18 mouse cellular contexts compared by ENCODE assay signal in genomic region chr10:99511514-99512237, GRCm38 (mm10).
A peak's percentile ranks its signal among the peaks of the same experiment; 100 is the strongest.
DNase-seq lines count a peak whose midpoint lies in the region; ATAC-seq and TF ChIP-seq lines count a peak whose summit lies in the region.
"Had no signal": no experiment of that assay in that cellular context is flagged by ENCODE, and none has a peak within 500 bp of the region (broad histone marks: within the 10 kb centered on the region; RNA-seq: fewer than 3 reads in every experiment).

No protein-coding gene starts in this region.

- 64% methylated on average over 17 of the region's 17 CpGs for WGBS in liver, adult 2 months
- WGBS in liver, postnatal 0 days (ENCODE audit: insufficient replicate concordance): 72% methylated on average over 17 of the region's 17 CpGs
- WGBS in kidney, adult 2 months: 45% methylated on average over 17 of the region's 17 CpGs
- 54% methylated on average over 17 of the region's 17 CpGs for WGBS in stomach, embryonic 16.5 days

- H3K9ac ChIP-seq in liver, adult 2 months (ENCODE audit: low read depth, low read length): no peak overlapping the region
- no peak overlapping the region for H3K9ac ChIP-seq in liver, postnatal 0 days (replicated peaks)
- peak overlapping the region; percentile 23; the same call in 1 of the 2 replicates for H3K9ac ChIP-seq in stomach, embryonic 16.5 days (ENCODE audit: low read length)
- H3K9ac ChIP-seq: heart, embryonic 12.5 days; neural tube, embryonic 12.5 days had no signal

- no peak for ATAC-seq in liver, postnatal 0 days
- ATAC-seq in stomach, embryonic 16.5 days (ENCODE audit: insufficient read depth, low FRiP score): peak; percentile 74; the same call in 1 of the 2 replicates
- ATAC-seq: forebrain, embryonic 14.5 days; midbrain, embryonic 16.5 days had no signal

- H3K4me3 ChIP-seq in liver, adult 2 months (ENCODE audit: insufficient read depth, low read depth, low read length): no peak overlapping the region
- no peak overlapping the region for H3K4me3 ChIP-seq in liver, postnatal 0 days (ENCODE audit: low read depth, low read length)
- H3K4me3 ChIP-seq in kidney, adult 2 months (ENCODE audit: insufficient read depth, low read depth, low read length): no peak overlapping the region
- H3K4me3 ChIP-seq in stomach, embryonic 16.5 days (replicated peaks; ENCODE audit: low read length): peak overlapping the region; percentile 19; the same call in 1 of the 2 replicates
- H3K4me3 ChIP-seq: gastrocnemius, adult 2 months; heart, embryonic 12.5 days; hindbrain, embryonic 10.5 days; neural tube, embryonic 12.5 days had no signal

- no peaks in the 10 kb centered on the region for H3K36me3 ChIP-seq in liver, adult 2 months (ENCODE audit: control insufficient read depth, insufficient read depth, low read length)
- H3K36me3 ChIP-seq in liver, postnatal 0 days (replicated peaks; ENCODE audit: insufficient read depth, low read length): no peaks in the 10 kb centered on the region
- H3K36me3 ChIP-seq in kidney, adult 2 months (ENCODE audit: control insufficient read depth, insufficient read depth, low read length): no peaks in the 10 kb centered on the region
- no peaks in the 10 kb centered on the region for H3K36me3 ChIP-seq in stomach, embryonic 16.5 days (ENCODE audit: control insufficient read depth, insufficient read depth, low read length)
- H3K36me3 ChIP-seq: heart, embryonic 12.5 days; hindbrain, embryonic 10.5 days; neural tube, embryonic 12.5 days had no signal

- H3K79me2 ChIP-seq in liver, adult 2 months (ENCODE audit: control insufficient read depth, insufficient read depth, low read length): no peaks in the 10 kb centered on the region

- peak; percentile 11 for DNase-seq in liver, adult 2 months (ENCODE audit: extremely low read depth, low read depth, low spot score)
- no peak for DNase-seq in liver, postnatal 0 days
- DNase-seq in kidney, adult 2 months: peak; percentile 40
- DNase-seq in kidney, postnatal 4 days: peak; percentile 28 to 47
- DNase-seq in heart, postnatal 10 days: no peak
- no peak for DNase-seq in ovary, postnatal 14 days (ENCODE audit: low spot score)
- no peak for DNase-seq in thymus, postnatal 36 days
- DNase-seq: adrenal gland, postnatal 14 days; cerebellum, postnatal 10 days; gastrocnemius, adult 2 months; thymus, postnatal 25 days had no signal

- H3K27ac ChIP-seq in liver, adult 2 months (replicated peaks; ENCODE audit: insufficient read depth, low read depth, low read length): no peak overlapping the region
- H3K27ac ChIP-seq in liver, postnatal 0 days (ENCODE audit: low read depth): no peak overlapping the region
- no peak overlapping the region for H3K27ac ChIP-seq in kidney, adult 2 months (ENCODE audit: insufficient read depth, low read depth, low read length)
- H3K27ac ChIP-seq in stomach, embryonic 16.5 days (ENCODE audit: low read length): no peak overlapping the region
- H3K27ac ChIP-seq: gastrocnemius, adult 2 months; hindbrain, embryonic 10.5 days; macrophage; neural tube, embryonic 12.5 days had no signal

- TF ChIP-seq CTCF in liver, adult 2 months (IDR thresholded peaks at IDR 0.05; ENCODE audit: low read depth, low read length): no peak
- no peak for TF ChIP-seq CTCF in liver, postnatal 0 days (IDR thresholded peaks at IDR 0.05; ENCODE audit: low read depth)
- no peak for TF ChIP-seq CTCF in kidney, adult 2 months (conservative IDR thresholded peaks at IDR 0.05; ENCODE audit: insufficient read depth, insufficient read length, low read depth, low read length)

- TF ChIP-seq POLR2A in liver, adult 2 months (IDR thresholded peaks at IDR 0.05; ENCODE audit: extremely low read depth, insufficient read depth, low read length): no peak
- TF ChIP-seq POLR2A in kidney, adult 2 months (IDR thresholded peaks at IDR 0.05; ENCODE audit: low read depth, low read length): no peak

- no peak overlapping the region for H3K4me2 ChIP-seq in liver, postnatal 0 days (ENCODE audit: low read depth, low read length)
- H3K4me2 ChIP-seq in stomach, embryonic 16.5 days (ENCODE audit: low read depth, low read length): peak overlapping the region; percentile 44
- H3K4me2 ChIP-seq: heart, embryonic 12.5 days; neural tube, embryonic 12.5 days had no signal

- intact Hi-C loops in heart, postnatal 10 days (cut with DNase I): no loop called here

- H3K27me3 ChIP-seq in liver, adult 2 months (ENCODE audit: control insufficient read depth, insufficient read depth, low read length): no peaks in the 10 kb centered on the region
- H3K27me3 ChIP-seq in liver, postnatal 0 days (ENCODE audit: insufficient read depth, low read length): no peaks in the 10 kb centered on the region
- no peaks in the 10 kb centered on the region for H3K27me3 ChIP-seq in kidney, adult 2 months (replicated peaks; ENCODE audit: control insufficient read depth, insufficient read depth, low read length)
- H3K27me3 ChIP-seq in stomach, embryonic 16.5 days (ENCODE audit: control insufficient read depth, insufficient read depth, low read length): no peaks in the 10 kb centered on the region
- H3K27me3 ChIP-seq: heart, embryonic 12.5 days; neural tube, embryonic 12.5 days had no signal

- no peaks in the 10 kb centered on the region for H3K9me3 ChIP-seq in liver, postnatal 0 days (ENCODE audit: low read length)
- H3K9me3 ChIP-seq in stomach, embryonic 16.5 days (replicated peaks; ENCODE audit: control insufficient read depth, low read length): no peaks in the 10 kb centered on the region
- H3K9me3 ChIP-seq: heart, embryonic 12.5 days; hindbrain, embryonic 10.5 days; neural tube, embryonic 12.5 days had no signal

- TF ChIP-seq EP300 in liver, postnatal 0 days (IDR thresholded peaks at IDR 0.05; ENCODE audit: low read depth): no peak

- H3K4me1 ChIP-seq in liver, adult 2 months (ENCODE audit: control insufficient read depth, insufficient read depth, low read length): no peaks in the 10 kb centered on the region
- H3K4me1 ChIP-seq in liver, postnatal 0 days (ENCODE audit: insufficient read depth): no peaks in the 10 kb centered on the region
- H3K4me1 ChIP-seq in kidney, adult 2 months (ENCODE audit: control insufficient read depth, insufficient read depth, low read length): no peaks in the 10 kb centered on the region
- H3K4me1 ChIP-seq in stomach, embryonic 16.5 days (ENCODE audit: control insufficient read depth, insufficient read depth, low read length): no peaks in the 10 kb centered on the region
- H3K4me1 ChIP-seq: heart, embryonic 12.5 days; hindbrain, embryonic 10.5 days; neural tube, embryonic 12.5 days had no signal

Comparison
In these comparisons a context has a peak if more than half of its experiments do, and no peak if none do; other contexts are left out.
1. DNase-seq: peak in liver, adult 2 months (single experiment), kidney, adult 2 months (single experiment) and kidney, postnatal 4 days (2 of 2); none in liver, postnatal 0 days (single experiment), heart, postnatal 10 days (0 of 2), ovary, postnatal 14 days (single experiment) and thymus, postnatal 36 days (0 of 2).